16 mouse cellular contexts compared by ENCODE assay signal in the genomic region with DNA sequence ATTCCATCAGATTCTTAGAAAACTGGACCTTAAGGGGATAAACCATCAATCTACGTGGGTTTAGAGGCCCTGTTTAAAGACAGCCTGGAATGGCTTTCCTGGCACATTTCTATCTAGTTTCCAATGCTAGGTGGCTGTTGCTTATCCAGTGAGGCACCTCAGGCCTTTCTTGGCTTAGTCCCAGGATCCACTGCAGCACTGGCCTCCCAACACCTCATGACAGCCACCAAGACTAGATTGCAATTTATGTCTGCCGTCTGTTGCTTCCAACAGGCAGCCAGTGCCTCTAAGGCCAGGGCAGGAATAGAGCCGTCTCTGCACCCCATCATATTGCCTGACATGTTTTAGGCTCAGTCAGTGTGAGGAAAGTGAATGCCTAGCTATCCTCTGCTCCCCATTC.
"Had no signal": no experiment of that assay in that cellular context is flagged by ENCODE, and none has a peak within 500 bp of the region (broad histone marks: within the 10 kb centered on the region; RNA-seq: fewer than 3 reads in every experiment).

No protein-coding gene starts in this region.

- H3K36me3 ChIP-seq: limb, embryonic 10.5 days; liver, embryonic 15.5 days; midbrain, embryonic 10.5 days; neural tube, embryonic 15.5 days had no signal

- H3K27me3 ChIP-seq: liver, embryonic 15.5 days; neural tube, embryonic 15.5 days had no signal

- H3K9ac ChIP-seq: liver, embryonic 15.5 days; neural tube, embryonic 15.5 days had no signal

- H3K9me3 ChIP-seq: limb, embryonic 10.5 days; liver, embryonic 15.5 days; midbrain, embryonic 10.5 days; neural tube, embryonic 15.5 days had no signal

- H3K4me3 ChIP-seq: layer of hippocampus, adult 2 months; limb, embryonic 10.5 days; liver, embryonic 15.5 days; midbrain, embryonic 10.5 days; myocyte; neural tube, embryonic 15.5 days had no signal

- H3K4me2 ChIP-seq: liver, embryonic 11.5 days; liver, embryonic 15.5 days; neural tube, embryonic 15.5 days had no signal

- H3K4me1 ChIP-seq: liver, embryonic 15.5 days had no signal

- H3K27ac ChIP-seq: layer of hippocampus, adult 2 months; limb, embryonic 10.5 days; liver, embryonic 15.5 days; midbrain, embryonic 10.5 days; neural tube, embryonic 15.5 days; stomach, postnatal 0 days had no signal

- DNase-seq: kidney, postnatal 4 days; lung, adult 2 months; lung, postnatal 36 days; midbrain, embryonic 14.5 days; right cerebral cortex, adult 18-20 months; right cerebral cortex, postnatal 25 days; thymus, postnatal 4 days had no signal

- ATAC-seq: lung, postnatal 0 days had no signal
